Mouse (Mus musculus): ENCODE results near the gene Ddn. TPM values are rescaled to one million over a fixed set of nuclear protein-coding genes. Genes with fewer than 3 reads are reported as not detected.

The Ddn gene
- polyA plus RNA-seq, 1 experiment from 2014 or later = 0.04 TPM

GRCm38 (mm10) chr15:98754125-98754524 is 55.2 kb downstream of the Ddn start:
- H3K36me3 ChIP-seq (ENCODE audit: insufficient read depth) = peaks cover 6% of the 10 kb centered on the region; the same call in 1 of the 2 replicates
- H3K4me3 ChIP-seq (ENCODE audit: low read depth, low read length) = no peak overlapping the region
- WGBS = 76% methylated on average over 2 of the region's 2 CpGs
- no peak for DNase-seq
- no peak for ATAC-seq (ENCODE audit: insufficient read depth)
- no peaks in the 10 kb centered on the region for H3K9me3 ChIP-seq (ENCODE audit: low read depth, low read length)
- no peak overlapping the region for H3K9ac ChIP-seq
- no peak for TF ChIP-seq CTCF (IDR thresholded peaks at IDR 0.05; ENCODE audit: low read depth)
- H3K4me2 ChIP-seq = no peak overlapping the region
- no peaks in the 10 kb centered on the region for H3K4me1 ChIP-seq (ENCODE audit: insufficient read depth)
- no peaks in the 10 kb centered on the region for H3K27me3 ChIP-seq (ENCODE audit: insufficient read depth, low read length)
- H3K27ac ChIP-seq (ENCODE audit: low read depth) = no peak overlapping the region

Other genes starting within 250 kb of the Ddn start
- 57.7 and 58.5 TPM in 2 replicates for gene Ccnt1, start 238.6 kb downstream of the Ddn start, polyA plus RNA-seq (2014; fragmentation: Nextera tagmentation; extraction: Ambion mirVana)
- 0.50 TPM in 1 of 2 replicates, not detected in the other for gene 4930415O20Rik, start 238.5 kb downstream of the Ddn start, polyA plus RNA-seq (2014; fragmentation: Nextera tagmentation; extraction: Ambion mirVana)
- 20.5 and 21.8 TPM in 2 replicates for gene Adcy6, start 199.4 kb downstream of the Ddn start, polyA plus RNA-seq (2014; fragmentation: Nextera tagmentation; extraction: Ambion mirVana)
- gene Cacnb3, start 178.7 kb downstream of the Ddn start, polyA plus RNA-seq (2014; fragmentation: Nextera tagmentation; extraction: Ambion mirVana) = 24.6 and 28.9 TPM in 2 replicates
- 27.2 and 28.7 TPM in 2 replicates for gene Ddx23, start 146.6 kb downstream of the Ddn start, polyA plus RNA-seq (2014; fragmentation: Nextera tagmentation; extraction: Ambion mirVana)
- 0.57 and 0.67 TPM in 2 replicates for gene Rnd1, start 132.0 kb downstream of the Ddn start, polyA plus RNA-seq (2014; fragmentation: Nextera tagmentation; extraction: Ambion mirVana)
- 0.28 and 1.1 TPM in 2 replicates for gene Ccdc65, start 101.3 kb downstream of the Ddn start, polyA plus RNA-seq (2014; fragmentation: Nextera tagmentation; extraction: Ambion mirVana)
- 29.7 and 32.9 TPM in 2 replicates for gene Fkbp11, start 81.3 kb downstream of the Ddn start, polyA plus RNA-seq (2014; fragmentation: Nextera tagmentation; extraction: Ambion mirVana)
- 35.4 and 42.5 TPM in 2 replicates for gene Arf3, start 46.3 kb downstream of the Ddn start, polyA plus RNA-seq (2014; fragmentation: Nextera tagmentation; extraction: Ambion mirVana)
- gene Wnt10b, start 31.3 kb downstream of the Ddn start, polyA plus RNA-seq (2014; fragmentation: Nextera tagmentation; extraction: Ambion mirVana) = 0.11 TPM in 1 of 2 replicates, not detected in the other
- not detected in 2 replicates for gene Wnt1, start 19.6 kb downstream of the Ddn start, polyA plus RNA-seq (2014; fragmentation: Nextera tagmentation; extraction: Ambion mirVana)
- 93.4 and 93.7 TPM in 2 replicates for gene Prkag1, start 22.0 kb upstream of the Ddn start, polyA plus RNA-seq (2014; fragmentation: Nextera tagmentation; extraction: Ambion mirVana)
- gene Kmt2d, start 61.7 kb upstream of the Ddn start, polyA plus RNA-seq (2014; fragmentation: Nextera tagmentation; extraction: Ambion mirVana) = 17.1 and 19.3 TPM in 2 replicates
- 8.5 and 9.5 TPM in 2 replicates for gene Rhebl1, start 85.0 kb upstream of the Ddn start, polyA plus RNA-seq (2014; fragmentation: Nextera tagmentation; extraction: Ambion mirVana)
- gene Dhh, start 89.0 kb upstream of the Ddn start, polyA plus RNA-seq (2014; fragmentation: Nextera tagmentation; extraction: Ambion mirVana) = 1.0 and 1.3 TPM in 2 replicates
- 4.5 and 5.5 TPM in 2 replicates for gene Lmbr1l, start 108.7 kb upstream of the Ddn start, polyA plus RNA-seq (2014; fragmentation: Nextera tagmentation; extraction: Ambion mirVana)
- gene Tuba1b, start 125.1 kb upstream of the Ddn start, polyA plus RNA-seq (2014; fragmentation: Nextera tagmentation; extraction: Ambion mirVana) = 2,161 and 2,216 TPM in 2 replicates
- gene Gm49450, start 144.1 kb upstream of the Ddn start, polyA plus RNA-seq (2014; fragmentation: Nextera tagmentation; extraction: Ambion mirVana) = not detected in 2 replicates
- 1,129 and 1,167 TPM in 2 replicates for gene Tuba1a, start 144.2 kb upstream of the Ddn start, polyA plus RNA-seq (2014; fragmentation: Nextera tagmentation; extraction: Ambion mirVana)
- gene Tuba1c, start 220.4 kb upstream of the Ddn start, polyA plus RNA-seq (2014; fragmentation: Nextera tagmentation; extraction: Ambion mirVana) = 224 and 232 TPM in 2 replicates
- gene Prph, start 245.7 kb upstream of the Ddn start, polyA plus RNA-seq (2014; fragmentation: Nextera tagmentation; extraction: Ambion mirVana) = 0.91 and 1.8 TPM in 2 replicates